Mouse (Mus musculus) embryo, embryonic 10.5 days (tissue): Measurements from ENCODE around the gene Gm6176.
"Not testable (repeated sequence)": the region's sequence is repeated elsewhere in the genome, so short reads cannot be mapped to it uniquely, and the experiment has no call there.

Source experiments
- DNase-seq: peaks from one replicate; pipeline ENCODE4 v3.0.0-alpha.2; 2015; ENCODE audit warnings: low spot score

Gene Gm6176

DNA sequence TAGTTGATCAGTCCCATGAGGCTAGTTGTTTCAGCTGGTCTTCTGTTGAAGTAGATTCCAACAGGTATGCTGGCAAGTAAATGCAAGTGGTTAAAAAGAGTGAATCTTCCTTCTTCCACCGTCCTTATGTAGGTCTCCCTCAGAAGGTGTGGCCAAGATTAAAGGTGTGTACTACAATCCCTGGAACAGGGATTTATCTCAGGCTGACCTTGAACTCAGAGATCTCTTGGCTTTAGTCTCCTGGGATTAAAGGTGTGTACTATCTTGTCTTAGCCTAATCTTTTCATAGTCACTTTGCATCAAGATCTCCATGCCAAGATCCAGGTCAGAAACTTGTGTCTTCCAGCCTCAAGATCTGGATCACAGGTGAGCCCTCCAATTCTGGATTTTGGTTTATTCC, at the start of gene Gm6176:
Gene Gm6176, minus strand, starts transcription at position 101 of the 400 bp plus-strand sequence.
- not testable (repeated sequence) for DNase-seq

DNA sequence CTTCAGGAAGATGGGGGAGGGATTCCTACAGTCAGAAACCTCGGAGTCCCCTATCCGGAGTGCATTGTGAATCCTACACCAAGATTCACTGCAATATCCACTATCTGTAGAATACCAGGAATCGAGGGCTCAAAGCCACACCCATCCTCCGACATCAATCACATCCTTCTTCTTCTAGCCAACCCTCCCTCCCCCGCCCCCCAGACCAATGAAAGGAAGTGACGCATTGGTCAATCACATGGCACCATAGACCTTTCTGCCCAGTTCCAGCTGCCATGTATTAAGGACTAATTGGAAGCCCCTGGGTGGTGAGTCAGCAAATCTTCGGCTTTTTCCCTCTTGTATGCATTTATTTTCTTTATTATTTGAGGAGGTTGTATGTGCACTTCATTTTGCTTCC, 12.7 kb upstream of the Gm6176 start, which contains the start of gene Vmn1r139:
Gene Vmn1r139, plus strand, starts transcription at position 301 of the 400 bp plus-strand sequence.
- DNase-seq = not testable (repeated sequence)

DNA sequence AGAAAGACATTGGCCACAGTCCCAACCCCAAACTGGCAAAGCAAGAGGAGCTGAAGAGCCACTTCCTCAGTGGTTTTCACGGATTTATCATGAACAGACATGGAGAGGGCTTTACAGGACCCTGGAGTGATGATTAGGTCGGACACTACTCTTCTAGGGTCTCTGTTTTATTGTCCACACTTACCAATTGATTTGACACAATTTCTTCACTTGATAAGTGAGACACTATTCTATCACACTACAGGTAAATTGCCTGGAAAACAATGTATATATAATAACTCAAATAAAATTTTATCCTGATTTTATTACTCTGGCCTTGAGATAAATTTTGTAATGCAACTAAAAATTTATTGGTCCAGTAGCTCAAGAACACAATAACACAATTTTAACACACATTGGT, 27.3 kb downstream of the Gm6176 start, which contains the start of gene Vmn1r138:
Gene Vmn1r138, minus strand, starts transcription at position 101 of the 400 bp plus-strand sequence.
- not testable (repeated sequence) for DNase-seq
